Mouse (Mus musculus): ENCODE data around the gene Itga9.

The Itga9 gene

GRCm38 (mm10) chr9:118944388-118944787, 337.9 kb downstream of the Itga9 start:
- DNase-seq (ENCODE audit: low spot score in 2 of 2) = no peak

- no peak for DNase-seq (ENCODE audit: low spot score in 2 of 2)
Observed at GRCm38 (mm10) chr9:118948486-118948885, 342.0 kb downstream of the Itga9 start.

- no peak for DNase-seq (ENCODE audit: low spot score in 2 of 2)
Observed at GRCm38 (mm10) chr9:118949124-118949523, 342.6 kb downstream of the Itga9 start.

- DNase-seq (ENCODE audit: low spot score in 2 of 2) = no peak
Observed at GRCm38 (mm10) chr9:118949654-118950053, 343.2 kb downstream of the Itga9 start.

GRCm38 (mm10) chr9:118950061-118950460, 343.6 kb downstream of the Itga9 start:
- no peak for DNase-seq (ENCODE audit: low spot score in 2 of 2)
